Mouse (Mus musculus): ENCODE data around the gene Srsf3.

Srsf3 gene

GRCm38 (mm10) chr17:29046863-29047262 lies 14.4 kb downstream of the Srsf3 start:
- no peak for DNase-seq

GRCm38 (mm10) chr17:29047697-29048514 lies 15.5 kb downstream of the Srsf3 start:
- DNase-seq = no peak

DNA sequence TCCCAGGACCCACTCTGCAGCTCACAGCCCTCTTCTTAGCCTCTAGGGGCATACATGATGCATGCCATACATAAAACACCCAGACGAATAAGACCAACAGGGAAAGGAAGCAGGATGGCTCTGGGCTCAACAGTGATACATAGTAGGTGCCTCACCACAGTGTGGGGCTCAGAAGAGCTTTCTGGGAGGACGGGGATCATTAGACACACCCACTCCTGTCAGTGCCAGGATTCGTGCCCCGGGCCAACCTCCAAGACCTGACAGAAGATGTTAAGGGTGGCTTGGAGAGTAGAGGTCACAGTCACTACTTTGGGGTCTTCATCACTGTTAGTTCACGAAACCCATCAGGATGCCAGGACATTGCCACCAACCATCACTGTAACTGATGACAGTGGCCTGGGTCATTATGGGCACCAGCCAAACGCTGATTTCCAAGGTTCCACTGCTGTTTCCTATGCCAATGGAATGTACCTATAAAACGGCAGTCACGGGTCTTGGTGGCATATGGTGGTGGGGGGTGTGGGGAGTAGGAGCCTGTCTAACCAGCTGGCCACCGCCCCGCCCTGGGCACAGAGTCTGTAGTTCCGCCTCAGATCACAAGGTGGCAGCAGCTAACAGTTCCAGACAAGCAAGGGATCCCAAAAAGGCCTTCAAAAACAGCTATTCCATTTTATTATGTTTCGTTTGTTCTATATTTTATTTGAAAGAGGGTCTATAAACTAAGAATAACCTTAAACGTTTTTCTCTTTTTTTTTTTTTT lies 16.5 kb downstream of the Srsf3 start:
- DNase-seq = peak; percentile 97 to 98

DNA sequence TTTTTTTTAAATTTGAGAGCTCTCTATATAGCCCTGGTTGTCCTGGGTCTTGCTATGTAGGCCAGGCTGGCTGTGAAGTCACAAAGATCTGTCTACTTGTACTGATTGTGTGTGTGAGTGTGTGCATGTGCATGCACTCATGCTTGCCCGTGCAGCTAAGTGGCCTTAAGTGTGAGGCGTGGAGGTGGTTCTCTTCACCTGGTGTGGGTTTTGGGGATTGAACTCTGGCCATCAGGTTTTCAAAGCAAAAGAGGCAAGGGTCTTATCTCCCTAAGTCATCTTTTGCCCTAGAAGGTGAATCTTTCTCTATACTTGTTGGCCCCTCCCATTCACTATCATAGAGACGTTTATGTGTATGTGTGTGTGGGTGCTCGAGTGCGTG lies 17.1 kb downstream of the Srsf3 start:
- peak in 1 of 2 experiments; percentile 46 for DNase-seq

DNA sequence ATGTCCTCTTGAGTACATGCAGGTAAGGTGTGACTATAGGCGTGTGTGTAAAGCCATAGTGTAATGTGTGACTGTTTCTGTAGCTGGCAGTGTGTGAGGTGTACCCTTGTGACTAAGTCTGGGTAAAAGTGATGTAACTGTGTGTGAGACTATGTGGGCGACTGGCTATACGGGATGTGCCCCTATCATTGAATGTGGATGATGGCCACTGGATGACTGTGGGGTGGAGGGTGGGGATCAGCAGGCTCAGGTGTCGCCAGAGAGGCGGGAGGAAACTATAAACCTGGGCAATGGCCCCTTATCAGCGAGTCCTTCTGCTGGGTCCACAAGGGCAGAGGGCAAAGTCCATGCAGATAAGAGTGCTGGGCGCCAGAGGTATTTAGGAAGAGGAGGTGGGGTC lies 17.5 kb downstream of the Srsf3 start:
- no peak for DNase-seq

GRCm38 (mm10) chr17:29050791-29051190 lies 18.4 kb downstream of the Srsf3 start:
- peak; percentile 53 to 56 for DNase-seq

- DNase-seq = peak; percentile 61 to 68
These were observed 20.6 kb downstream of the Srsf3 start for GRCm38 (mm10) chr17:29053067-29053466.

- peak; percentile 60 to 75 for DNase-seq
These were observed 21.4 kb downstream of the Srsf3 start for GRCm38 (mm10) chr17:29053841-29054240.

GRCm38 (mm10) chr17:29054429-29054828 lies 22.0 kb downstream of the Srsf3 start:
- DNase-seq = no peak

DNA sequence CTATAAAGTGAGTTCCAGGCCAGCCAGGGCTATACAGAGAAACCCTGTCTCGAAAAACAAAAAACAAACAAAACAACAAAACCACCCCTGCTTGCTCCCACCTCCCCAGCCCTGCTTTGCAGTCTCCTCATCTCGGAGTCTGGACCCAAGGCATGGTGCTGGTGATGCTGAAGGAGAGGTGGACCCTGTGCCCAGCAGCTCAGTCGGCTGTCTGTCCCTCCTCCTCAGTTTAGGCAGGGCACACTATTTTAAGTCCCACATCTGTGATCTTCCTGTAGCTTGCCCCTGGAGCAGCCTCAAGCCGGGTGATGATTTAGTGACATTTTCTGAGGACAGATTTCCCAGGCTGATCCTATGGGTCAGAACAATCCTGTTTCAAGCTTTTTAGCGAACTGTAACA lies 23.2 kb downstream of the Srsf3 start:
- no peak for DNase-seq

DNA sequence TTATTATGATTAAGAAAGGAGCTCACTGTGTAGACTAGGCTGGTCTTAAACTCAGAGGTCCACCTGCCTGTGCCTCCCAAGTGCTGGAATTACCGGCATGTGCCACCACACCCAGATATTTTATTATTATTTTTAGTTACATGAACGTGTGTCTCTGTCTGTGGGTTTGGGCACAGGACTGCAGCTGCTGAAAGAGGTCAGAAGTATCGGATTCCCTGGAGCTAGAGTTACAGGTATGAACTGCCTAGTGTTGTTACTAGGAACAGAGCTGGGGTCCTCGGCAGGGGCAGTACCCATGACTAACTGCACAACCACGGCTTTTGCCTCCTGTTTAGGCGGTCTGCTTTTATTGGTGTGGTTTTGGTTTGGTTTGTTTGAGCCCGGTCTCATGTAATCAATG lies 23.8 kb downstream of the Srsf3 start:
- DNase-seq = no peak

DNA sequence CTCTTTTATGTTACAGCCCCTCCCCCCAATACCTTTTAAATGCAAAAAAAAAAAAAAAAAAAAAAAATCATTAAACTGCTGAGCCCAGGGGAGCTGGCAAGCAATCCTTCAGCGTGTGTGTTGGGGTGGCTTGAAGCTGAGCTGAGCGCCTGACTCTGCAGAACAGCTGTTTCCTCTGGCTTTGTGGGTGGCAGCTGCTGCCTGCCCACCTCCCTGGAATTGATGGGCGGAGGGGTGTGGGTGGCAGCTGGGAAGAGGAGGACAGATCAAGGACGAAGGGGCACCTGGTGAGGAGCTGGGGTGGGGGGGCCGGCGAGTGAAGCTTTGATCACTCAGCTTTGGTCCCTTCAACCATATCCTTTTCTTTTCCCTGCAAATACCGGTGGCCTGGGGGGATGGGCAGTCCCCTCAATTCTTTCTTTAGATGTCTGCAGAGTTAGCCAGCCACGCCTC lies 24.3 kb downstream of the Srsf3 start:
- peak in 1 of 2 experiments; percentile 32 for DNase-seq

- no peak for DNase-seq
These were observed 25.0 kb downstream of the Srsf3 start for GRCm38 (mm10) chr17:29057361-29057890.

DNA sequence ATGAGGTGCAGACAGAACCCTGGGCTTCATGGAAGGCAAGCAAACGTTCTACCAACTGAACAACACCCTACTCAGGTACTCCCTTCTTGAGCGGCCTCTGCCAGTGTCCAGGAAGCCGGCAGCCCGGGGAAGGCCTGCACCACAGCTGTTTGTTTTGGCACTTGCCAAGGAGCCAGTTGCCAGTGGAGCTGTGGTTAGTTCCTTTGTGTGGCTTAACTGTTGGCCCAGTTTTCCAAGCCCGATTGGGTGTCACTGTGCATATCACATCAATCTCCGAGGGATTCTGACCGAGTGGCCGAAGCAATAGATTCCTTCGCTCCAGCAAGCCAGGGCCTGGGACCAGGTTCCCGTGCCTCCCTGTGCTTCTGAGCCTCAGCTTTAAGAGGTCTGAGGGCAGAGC lies 25.5 kb downstream of the Srsf3 start:
- DNase-seq = peak in 1 of 2 experiments; percentile 65

DNA sequence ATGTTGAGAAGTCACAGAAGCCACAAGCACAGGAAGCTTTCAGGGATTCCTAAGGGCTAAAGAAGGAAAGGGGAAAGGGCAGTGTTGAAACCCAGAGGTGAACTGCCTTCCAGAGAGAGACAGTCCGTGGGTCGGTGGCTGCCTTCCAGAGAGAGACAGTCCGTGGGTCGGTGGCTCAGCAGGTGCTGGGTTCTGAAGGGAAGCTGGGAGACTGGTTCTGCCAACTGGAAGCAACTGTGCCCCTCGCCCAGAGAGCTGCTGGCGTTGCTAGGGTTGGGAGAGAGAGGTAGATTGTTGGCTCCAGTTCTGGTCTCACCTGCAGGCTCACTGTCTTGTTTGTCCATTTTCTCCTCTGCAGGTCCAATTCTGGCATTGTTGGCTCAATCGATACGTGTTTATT lies 26.1 kb downstream of the Srsf3 start:
- DNase-seq = peak in 1 of 2 experiments; percentile 59

GRCm38 (mm10) chr17:29059581-29059980 lies 27.2 kb downstream of the Srsf3 start:
- no peak for DNase-seq

GRCm38 (mm10) chr17:29060946-29061345 lies 28.5 kb downstream of the Srsf3 start:
- DNase-seq = no peak

- DNase-seq = peak; percentile 49 to 56
These were observed 29.9 kb downstream of the Srsf3 start for GRCm38 (mm10) chr17:29062119-29063035.

DNA sequence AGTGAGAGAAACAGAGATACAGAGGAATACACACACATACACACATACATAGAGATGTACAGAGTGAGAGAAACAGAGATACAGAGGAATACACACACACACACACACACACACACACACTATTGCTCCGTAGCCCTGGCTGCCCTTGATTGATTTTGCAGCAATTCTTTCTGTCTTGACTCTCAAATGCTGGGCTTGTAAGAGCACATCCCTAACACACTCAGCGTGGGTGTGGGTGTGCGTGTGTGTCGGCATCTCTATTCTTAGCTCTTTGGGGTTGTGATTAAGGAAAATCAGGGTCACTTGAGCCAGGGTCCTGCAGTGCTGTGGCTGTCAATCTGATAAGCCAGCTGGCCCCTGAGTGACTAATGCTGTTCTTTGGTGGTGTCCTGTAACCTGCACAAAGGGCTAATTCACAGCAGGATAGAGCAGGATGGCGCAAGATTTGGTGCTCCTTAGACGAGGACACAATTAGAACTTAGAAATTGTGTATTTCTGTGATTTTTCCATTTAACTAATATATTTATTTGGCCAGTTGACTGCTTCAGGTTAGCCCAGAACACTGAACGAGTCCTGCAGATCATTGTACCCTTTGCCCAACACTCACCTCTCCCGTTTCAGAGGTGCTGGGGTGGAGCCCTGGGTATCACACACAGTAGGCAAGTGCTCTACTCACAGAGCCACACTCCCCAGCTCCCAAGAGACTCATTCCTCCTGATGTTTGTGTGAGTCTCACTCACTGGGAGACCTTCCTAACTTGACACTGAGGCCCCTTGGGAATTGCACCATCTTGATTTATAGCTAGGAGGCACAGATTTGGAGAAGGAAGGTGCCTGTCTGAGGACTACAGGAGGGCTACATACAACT lies 30.9 kb downstream of the Srsf3 start:
- DNase-seq = peak; percentile 59 to 63

DNA sequence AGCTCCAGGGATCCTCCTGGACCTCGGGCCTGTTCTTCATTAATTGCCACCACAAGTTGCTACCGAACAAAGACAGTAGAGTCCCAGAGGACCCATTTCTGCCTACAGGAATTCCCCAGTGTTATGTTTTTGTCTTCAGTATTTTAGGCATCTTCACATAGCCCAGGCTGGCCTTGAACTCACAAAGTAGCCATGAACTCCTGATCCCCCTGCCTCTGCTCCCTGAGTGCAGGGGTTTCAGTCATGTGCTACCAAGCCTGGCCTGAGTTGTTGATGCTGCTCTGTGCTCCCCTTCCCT lies 31.5 kb downstream of the Srsf3 start:
- no peak for DNase-seq

- DNase-seq = no peak
These were observed 33.0 kb downstream of the Srsf3 start for GRCm38 (mm10) chr17:29065245-29065940.

Measured in cerebellum, postnatal 10 days (tissue).